Mouse (Mus musculus) WW6 (cell line): Measurements from ENCODE around the gene Serpinb6e.

Source experiments
- DNase-seq: peaks from one replicate; pipeline ENCODE4 v3.0.0-alpha.2; 2013; ENCODE audit warnings: low read depth, low spot score

Gene Serpinb6e

DNA sequence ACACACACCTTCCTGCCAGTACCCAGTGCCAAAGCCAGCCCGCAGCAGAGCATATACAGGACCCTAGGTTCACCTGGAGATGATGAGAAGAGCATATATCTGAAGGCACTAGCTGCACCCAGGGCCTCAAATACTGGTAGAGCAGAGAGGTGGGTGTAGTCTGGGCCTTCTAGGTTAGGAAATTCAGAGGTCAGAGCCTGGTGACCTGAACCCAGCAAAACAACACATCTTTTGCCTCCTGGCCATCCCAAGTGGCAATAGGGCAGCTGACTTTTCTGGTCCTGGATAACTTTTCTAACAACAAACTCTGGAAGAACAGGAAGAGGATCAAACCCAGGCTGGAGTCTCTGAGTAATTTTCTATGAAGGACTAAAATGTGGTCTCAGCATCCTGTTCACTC, at the start of gene Serpinb6e:
Gene Serpinb6e (minus strand): TSS at position 101 of the 400 bp plus-strand sequence.
- no peak for DNase-seq

DNA sequence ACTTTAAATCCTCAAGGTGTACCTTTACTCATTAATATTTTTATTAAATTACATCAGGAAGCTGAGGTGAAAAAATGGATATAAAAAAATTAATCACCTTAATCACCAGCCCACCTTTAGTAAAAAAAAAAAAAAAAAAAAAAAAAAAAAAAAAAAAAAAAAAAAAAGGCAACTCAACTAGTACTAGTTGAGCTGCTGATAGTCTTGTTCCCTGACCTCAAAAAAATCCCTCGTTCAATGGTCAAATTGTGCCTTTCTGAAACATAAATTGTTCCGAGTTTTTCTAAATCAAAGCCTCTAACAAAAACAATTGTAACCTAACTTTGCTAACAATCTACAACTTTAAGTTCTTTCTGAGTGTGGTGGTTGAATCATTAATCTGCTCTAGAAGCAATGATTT, 12.5 kb downstream of the Serpinb6e start:
- no peak for DNase-seq

DNA sequence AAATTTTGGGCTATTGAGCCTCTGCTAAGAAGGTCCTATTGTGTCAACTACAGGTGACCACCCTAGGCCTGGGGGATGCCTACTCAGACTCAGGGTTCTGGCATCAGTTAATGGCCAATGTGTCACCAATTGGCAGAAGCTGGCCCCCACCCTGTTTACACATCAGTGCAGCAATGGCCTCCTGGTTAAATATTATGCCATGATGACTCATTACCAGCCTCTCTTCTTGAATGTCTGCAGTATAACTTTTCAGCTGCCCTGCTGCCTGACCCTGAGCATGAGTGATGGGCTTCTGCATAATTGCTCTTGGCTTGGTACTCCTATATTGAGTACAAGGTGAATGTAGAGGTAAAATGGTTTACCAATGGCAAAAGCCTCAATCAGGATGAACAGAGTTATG, 19.8 kb downstream of the Serpinb6e start:
- DNase-seq, result no peak

DNA sequence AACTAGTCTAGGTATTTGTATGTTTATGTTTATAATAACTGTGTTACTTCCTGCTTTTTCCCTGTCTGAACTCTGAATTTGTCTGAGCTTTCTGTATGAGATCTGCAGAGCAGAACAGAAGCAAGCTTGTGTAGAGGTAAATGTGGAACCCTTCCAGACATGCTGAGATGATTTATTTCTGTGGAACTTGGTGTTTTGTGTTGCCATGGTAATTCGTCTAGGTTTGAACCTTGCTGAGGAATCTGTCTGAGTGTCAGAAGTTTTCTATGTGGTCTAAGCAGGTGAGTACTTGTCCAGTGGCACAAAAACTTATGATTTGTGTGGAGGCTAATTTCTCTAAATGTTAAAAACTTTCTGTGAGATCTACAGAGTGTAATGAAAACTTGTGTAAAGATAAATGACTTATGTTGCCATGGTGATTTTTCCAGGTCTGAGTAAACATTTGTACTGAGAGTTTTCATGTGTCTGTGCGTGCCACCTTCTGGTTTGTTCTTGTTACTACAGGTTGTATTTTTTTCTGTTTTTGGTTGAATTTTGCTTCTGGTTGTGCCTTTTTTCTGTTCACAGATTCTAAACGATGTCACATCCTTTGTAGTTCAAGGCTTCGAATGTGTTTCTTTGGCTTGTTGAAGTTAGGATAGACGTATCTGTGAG, 21.6 kb downstream of the Serpinb6e start:
- no peak for DNase-seq
